Mouse (Mus musculus) hematopoietic multipotent progenitor cell, adult 10-12 weeks (in vitro differentiated cells): Measurements from ENCODE around the gene Gucy2c. TPM values are rescaled to one million over a fixed set of nuclear protein-coding genes. Genes with fewer than 3 reads are reported as not detected.

ENCODE experiments used
- polyA plus RNA-seq: library from polyadenylated mRNA; stranded (reverse); fragments of >175 nt; gene quantifications from 2 replicates; pipeline ENCODE4 v1.2.3, GENCODE M21; 2012; ENCODE audit warnings: low replicate concordance

Gucy2c gene
- polyA plus RNA-seq, result not detected in 2 replicates

DNA sequence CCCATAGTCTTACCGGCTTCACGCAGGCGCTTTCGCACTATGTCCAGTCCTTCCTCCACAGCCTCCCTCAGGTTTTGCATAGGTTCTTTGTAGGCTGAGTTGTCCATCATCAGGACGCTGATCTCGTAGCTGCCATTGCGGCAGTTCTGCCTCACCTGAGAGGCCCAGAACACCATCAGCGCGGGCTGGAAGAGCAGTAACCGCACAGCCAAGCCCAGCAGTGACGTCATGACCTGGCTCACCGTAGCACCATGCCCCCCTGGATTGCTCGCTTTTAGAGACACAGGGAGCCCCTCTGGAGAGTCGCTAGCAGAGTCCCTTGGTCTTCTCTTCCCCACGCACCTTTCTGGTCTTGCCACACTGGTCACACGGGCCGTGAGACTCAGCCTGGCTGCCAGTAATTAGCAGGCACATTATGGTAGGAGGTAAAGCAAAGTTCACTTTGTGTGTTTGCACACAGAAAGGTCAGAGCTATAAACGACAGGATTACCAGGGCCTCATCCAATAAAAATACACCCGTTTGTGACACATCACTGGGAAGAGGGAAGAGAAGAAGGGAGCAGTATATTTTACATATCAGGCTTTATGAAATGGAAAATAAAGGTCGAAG, at the start of gene Gucy2c:
Gene Gucy2c, minus strand, starts transcription at position 389 of the 610 bp plus-strand sequence.

GRCm38 (mm10) chr6:136827881-136828561, 46.5 kb upstream of the Gucy2c start, which contains the start of gene Wbp11:
Gene Wbp11 (minus strand): TSS chr6:136828233.

GRCm38 (mm10) chr6:136827516-136827880, 45.9 kb upstream of the Gucy2c start, which contains the start of gene BC049715:
Gene BC049715 (plus strand): TSS chr6:136827626.

DNA sequence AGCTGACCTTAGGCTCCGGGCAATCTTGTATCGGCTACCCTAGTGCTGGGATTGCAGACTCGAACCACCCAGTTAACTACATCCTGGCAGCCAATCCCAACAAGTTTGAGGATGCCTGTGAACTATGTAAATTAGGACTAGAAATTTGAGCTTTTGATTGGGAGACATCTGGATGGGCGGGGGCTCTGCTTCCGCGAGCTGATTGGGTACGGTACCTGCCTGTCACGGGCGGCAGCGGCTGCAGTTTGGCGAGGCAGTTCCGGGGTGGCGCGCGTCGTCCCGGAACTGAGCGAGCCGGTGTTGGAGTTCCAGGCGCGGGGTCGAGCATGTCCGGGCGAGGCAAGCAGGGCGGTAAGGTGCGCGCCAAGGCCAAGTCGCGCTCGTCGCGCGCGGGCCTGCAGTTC, 26.5 kb upstream of the Gucy2c start, which contains the start of gene H2afj:
Gene H2afj, plus strand, starts transcription at position 231 of the 404 bp plus-strand sequence.

DNA sequence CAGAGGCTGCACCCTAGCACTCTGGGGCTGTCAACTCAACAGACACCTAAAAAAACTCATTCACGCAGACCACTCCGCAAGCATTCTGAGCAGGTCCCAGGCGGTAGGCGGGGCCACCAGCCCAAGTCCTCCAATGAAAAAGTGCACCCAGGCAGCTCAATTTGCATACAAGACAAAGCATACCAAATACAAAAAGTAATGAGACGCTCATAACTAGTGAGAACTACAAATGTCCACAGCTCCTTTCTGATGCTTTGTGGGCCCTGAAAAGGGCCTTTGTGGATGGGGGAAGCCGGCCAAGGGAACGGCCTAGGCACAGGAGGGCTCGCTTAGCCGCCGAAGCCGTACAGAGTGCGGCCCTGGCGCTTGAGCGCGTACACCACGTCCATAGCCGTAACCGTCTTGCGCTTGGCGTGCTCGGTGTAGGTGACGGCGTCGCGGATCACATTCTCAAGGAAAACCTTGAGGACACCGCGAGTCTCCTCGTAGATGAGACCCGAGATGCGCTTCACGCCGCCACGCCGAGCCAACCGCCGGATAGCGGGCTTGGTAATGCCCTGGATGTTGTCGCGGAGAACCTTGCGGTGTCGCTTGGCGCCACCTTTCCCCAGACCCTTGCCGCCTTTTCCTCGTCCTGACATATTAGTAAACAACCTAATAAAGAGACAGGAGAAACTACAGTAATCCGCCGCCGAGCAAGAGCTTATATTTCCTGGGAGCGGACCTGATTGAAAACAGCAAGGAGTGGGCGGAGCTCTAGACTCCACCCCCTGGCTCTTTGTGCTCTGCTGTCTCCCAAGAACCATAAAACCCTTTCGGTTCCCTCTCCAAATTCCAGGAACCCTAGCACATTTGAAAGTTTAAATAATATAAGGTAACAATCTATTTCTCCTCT, 22.4 kb upstream of the Gucy2c start, which contains the start of gene Hist4h4:
Gene Hist4h4, minus strand, starts transcription at position 677 of the 895 bp plus-strand sequence.

GRCm38 (mm10) chr6:136661706-136662016, 119.9 kb downstream of the Gucy2c start, which contains the start of gene Plbd1:
Gene Plbd1 (minus strand): TSS chr6:136661928.

Other genes with a start within 250 kb of the Gucy2c start
- gene Plbd1, start 119.8 kb downstream of the Gucy2c start, polyA plus RNA-seq, result 76.9 and 117 TPM in 2 replicates
- gene Hist4h4, start 22.6 kb upstream of the Gucy2c start, polyA plus RNA-seq, result 3.8 and 4.1 TPM in 2 replicates
- gene H2afj, start 26.5 kb upstream of the Gucy2c start, polyA plus RNA-seq, result 283 and 566 TPM in 2 replicates
- gene BC049715, start 45.9 kb upstream of the Gucy2c start, polyA plus RNA-seq, result 0.12 and 1.1 TPM in 2 replicates
- 133 and 189 TPM in 2 replicates for gene Wbp11, start 46.5 kb upstream of the Gucy2c start, polyA plus RNA-seq
- not detected in 2 replicates for gene Smco3, start 53.7 kb upstream of the Gucy2c start, polyA plus RNA-seq
- 0.07 and 1.3 TPM in 2 replicates for gene Art4, start 76.0 kb upstream of the Gucy2c start, polyA plus RNA-seq
- gene Mgp, start 94.1 kb upstream of the Gucy2c start, polyA plus RNA-seq, result not detected in 2 replicates
- 0.25 and 0.36 TPM in 2 replicates for gene Erp27, start 140.4 kb upstream of the Gucy2c start, polyA plus RNA-seq
- not detected in 2 replicates for gene Pde6h, start 142.1 kb upstream of the Gucy2c start, polyA plus RNA-seq
- 203 and 245 TPM in 2 replicates for gene Arhgdib, start 160.1 kb upstream of the Gucy2c start, polyA plus RNA-seq